Mouse (Mus musculus): ENCODE measurements around the gene St3gal6. TPM values are rescaled to one million over a fixed set of nuclear protein-coding genes. Genes with fewer than 3 reads are reported as not detected.

St3gal6 gene
- 5.3 and 5.7 TPM in 2 replicates for polyA plus RNA-seq (2015; fragmentation: Nextera tagmentation; extraction: Ambion mirVana)

DNA sequence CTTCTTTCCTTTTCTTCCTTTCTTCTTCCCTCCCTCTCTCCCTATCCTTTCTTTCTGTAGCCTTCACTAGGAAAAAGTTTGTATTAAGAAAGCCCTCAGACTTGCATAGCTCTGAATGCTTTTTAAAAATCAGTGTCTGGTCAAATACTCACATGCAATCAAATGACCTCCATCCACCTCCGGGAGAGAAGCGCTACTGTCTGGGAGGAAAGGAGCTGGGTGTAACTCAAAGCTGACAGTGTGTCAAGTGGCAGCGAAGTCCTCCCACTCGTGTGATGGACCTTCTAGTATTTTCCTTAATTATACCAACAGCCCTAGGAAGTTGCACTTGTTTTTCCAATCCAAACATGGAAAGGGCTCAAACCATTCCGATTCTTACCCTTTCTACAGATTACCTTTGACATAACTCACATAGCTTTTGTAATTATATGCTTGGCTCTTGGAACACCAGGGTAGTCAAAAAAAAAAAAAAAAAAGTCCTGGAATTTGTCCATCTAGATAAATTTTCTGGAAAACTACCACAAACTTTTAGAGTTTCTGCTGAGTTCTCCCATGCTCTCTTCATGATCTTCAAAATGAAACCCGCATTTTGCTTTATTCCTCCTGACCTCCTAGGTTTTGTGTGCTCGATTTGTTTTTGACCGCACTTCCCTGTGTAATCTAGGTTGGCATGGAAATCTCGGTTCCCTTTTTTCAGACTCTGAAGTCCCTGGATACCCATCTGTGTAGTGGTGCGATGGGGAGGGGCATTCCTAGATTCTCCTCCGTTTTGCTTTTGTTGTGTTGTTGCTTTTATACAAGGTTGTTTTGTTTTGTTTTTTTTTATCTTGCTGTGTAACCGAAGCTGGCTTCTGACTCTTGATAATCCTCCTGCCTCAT, at the start of gene St3gal6:
St3gal6 (minus strand) TSS at position 272 of the 879 bp plus-strand sequence.
- no peak for ATAC-seq

DNA sequence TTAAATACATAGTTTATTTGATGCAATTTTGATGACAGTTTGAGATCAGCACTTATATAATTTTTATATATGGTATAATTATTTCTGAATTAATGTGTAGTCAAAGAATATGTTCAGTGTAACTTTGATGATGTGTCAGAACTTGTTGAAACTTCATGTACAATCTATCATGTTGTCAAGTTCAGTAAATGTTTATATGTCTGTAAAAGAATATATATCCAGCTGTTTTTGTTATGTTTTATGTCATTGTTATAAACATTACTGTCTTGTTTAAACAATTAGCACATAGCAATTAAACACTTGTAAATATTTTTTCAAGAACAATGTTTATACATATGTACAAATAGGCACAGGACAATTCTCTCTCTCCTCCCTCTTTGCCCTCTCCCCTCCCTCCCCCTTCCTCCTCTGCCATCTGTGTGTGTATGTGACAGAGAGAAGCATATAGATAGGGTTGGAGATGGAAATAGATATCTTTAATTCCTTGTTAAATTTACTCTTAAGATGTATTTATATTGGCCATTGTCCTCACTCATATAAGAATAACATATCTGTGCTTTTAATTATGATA, 46.7 kb upstream of the St3gal6 start:
- Histone ChIP-seq H3K4me3 (no peak overlapping the region), H3K27ac (no peak overlapping the region), H3K27me3 (no peaks in the 10 kb centered on the region), H3K9ac (no peak overlapping the region), H3K9me3 (replicated peaks) (no peaks in the 10 kb centered on the region), H3K36me3 (ENCODE audit: poor library complexity, severe bottlenecking) (no peaks in the 10 kb centered on the region), H3K4me1 (no peaks in the 10 kb centered on the region), H3K4me2 (no peak overlapping the region)
- ATAC-seq, result no peak

More for the DNA sequence above, at the start of gene St3gal6:
- H3K9me3 ChIP-seq (replicated peaks), result peaks cover 7% of the 10 kb centered on the region; the same call in 1 of the 2 replicates
- peak within 1 kb of the TSS; percentile 81 for H3K9ac ChIP-seq
- WGBS, result 93% methylated on average over 12 of the region's 12 CpGs
- peak within 1 kb of the TSS; percentile 77 for H3K4me3 ChIP-seq
- no peaks in the 10 kb centered on the region for H3K36me3 ChIP-seq (ENCODE audit: poor library complexity, severe bottlenecking)
- H3K27me3 ChIP-seq, result peaks cover 8% of the 10 kb centered on the region
- no peak within 1 kb of the TSS for H3K27ac ChIP-seq
- H3K4me2 ChIP-seq, result peak within 1 kb of the TSS; percentile 96
- 0 out of 2 replicates have a peak, but pooled peaks cover 8% of the 10 kb centered on the region for H3K4me1 ChIP-seq

DNA sequence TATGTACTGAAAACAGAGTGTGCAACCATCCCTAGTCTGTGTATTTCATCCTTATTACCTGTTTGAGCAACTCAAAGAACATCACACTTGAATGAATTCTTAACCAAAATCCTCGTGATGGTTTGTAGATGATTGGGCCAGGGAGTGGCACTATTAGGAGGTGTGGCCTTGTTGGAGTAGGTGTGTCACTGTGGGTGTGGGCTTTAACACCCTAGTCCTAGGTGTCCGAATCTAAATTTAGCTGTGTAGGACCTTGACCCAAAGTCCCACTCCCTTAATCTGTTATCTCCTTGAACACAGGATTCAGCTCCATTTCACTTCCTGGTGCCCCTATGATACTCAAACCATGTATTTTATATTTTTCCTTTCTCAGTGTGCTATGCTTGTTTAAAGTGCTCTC, 37.2 kb upstream of the St3gal6 start:
- H3K27me3 ChIP-seq, result no peaks in the 10 kb centered on the region
- H3K4me1 ChIP-seq, result no peaks in the 10 kb centered on the region
- WGBS, result 90% methylated on average over 2 of the region's 2 CpGs
- no peak overlapping the region for H3K4me3 ChIP-seq
- no peak overlapping the region for H3K4me2 ChIP-seq
- no peak for ATAC-seq
- H3K9me3 ChIP-seq (replicated peaks), result no peaks in the 10 kb centered on the region
- H3K36me3 ChIP-seq (ENCODE audit: poor library complexity, severe bottlenecking), result no peaks in the 10 kb centered on the region
- no peak overlapping the region for H3K27ac ChIP-seq
- no peak overlapping the region for H3K9ac ChIP-seq

DNA sequence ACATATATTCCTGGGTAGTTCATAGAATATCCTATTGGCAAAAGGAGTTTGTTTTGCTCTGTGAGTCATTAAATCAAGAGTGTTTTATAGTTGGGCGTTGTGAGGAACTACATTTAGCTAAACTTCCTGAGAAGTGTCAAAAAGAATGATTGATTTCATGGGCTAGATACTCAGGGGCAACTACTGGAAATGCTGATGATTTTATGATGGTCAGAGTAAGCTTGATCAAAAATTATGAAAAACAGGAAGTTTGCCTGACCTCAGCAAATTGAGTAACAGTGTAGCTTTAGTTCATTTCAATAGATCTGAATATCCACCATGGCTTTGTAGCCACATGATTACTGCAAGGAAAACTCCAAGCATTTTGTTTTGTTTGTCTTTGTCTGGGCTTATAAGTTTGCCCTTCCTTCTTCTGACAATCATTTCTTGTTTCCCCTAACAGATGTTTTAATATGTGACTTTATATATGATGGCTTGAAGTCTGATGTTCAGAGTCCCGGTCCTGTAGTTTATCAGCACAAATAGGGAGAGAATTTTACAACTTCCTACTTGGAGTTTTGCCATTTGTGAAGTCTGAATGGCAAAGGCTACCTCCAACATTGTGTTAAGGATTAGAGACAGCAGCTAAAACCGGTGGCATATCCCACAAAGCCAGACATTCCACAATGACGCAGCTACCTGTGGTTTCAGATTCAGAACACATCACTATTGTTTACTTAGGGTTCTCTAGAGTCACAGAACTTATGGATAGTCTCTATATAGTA, 32.2 kb upstream of the St3gal6 start:
- Histone ChIP-seq H3K27me3 (no peaks in the 10 kb centered on the region), H3K9me3 (replicated peaks) (no peaks in the 10 kb centered on the region), H3K4me2 (no peak overlapping the region), H3K36me3 (ENCODE audit: poor library complexity, severe bottlenecking) (no peaks in the 10 kb centered on the region), H3K4me1 (no peaks in the 10 kb centered on the region), H3K4me3 (no peak overlapping the region), H3K9ac (no peak overlapping the region), H3K27ac (no peak overlapping the region)
- WGBS, result 81% methylated on average over 4 of the region's 4 CpGs
- no peak for ATAC-seq

DNA sequence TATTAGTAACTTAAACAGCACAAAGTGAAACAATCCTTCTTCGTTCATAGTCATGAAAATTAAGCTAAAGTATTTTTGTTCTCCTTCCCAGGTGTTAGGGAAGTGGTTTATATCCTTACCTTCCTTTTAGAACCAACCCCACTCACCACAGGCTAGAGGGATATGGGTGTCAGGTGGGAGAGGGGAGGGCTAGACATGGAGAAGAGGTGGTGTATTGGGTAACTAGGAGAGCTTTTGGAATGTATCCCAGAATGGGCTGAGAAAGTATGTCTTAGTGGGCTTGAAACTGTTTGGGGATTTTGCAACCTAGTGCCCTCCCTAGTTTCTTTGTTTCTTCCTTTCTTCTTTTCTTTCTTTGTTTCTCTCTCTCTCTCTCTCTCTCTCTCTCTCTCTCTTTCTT, 30.6 kb upstream of the St3gal6 start:
- no peaks in the 10 kb centered on the region for H3K27me3 ChIP-seq
- 73% methylated on average over 1 of the region's 1 CpGs for WGBS
- no peak overlapping the region for H3K4me2 ChIP-seq
- no peaks in the 10 kb centered on the region for H3K4me1 ChIP-seq
- H3K4me3 ChIP-seq, result no peak overlapping the region
- H3K9ac ChIP-seq, result no peak overlapping the region
- no peak overlapping the region for H3K27ac ChIP-seq
- ATAC-seq, result no peak
- no peaks in the 10 kb centered on the region for H3K9me3 ChIP-seq (replicated peaks)
- no peaks in the 10 kb centered on the region for H3K36me3 ChIP-seq (ENCODE audit: poor library complexity, severe bottlenecking)

DNA sequence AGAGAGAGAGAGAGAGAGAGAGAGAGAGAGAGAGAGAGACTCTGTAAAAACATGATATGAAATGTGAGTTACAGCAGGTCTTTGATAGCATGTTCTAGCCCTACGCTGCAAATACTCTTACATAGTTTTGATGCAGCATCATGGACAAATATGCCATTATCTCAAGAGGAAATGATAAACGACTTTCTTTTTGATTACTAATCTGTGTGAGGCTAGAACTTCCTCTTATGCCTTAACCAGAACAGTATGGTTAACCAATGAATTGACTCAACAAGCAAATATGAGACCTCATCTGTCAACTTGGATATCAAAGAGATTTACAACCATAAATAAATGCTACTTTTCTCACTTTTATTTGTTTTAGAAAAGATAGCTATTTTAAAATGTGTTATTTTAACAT, 24.0 kb upstream of the St3gal6 start:
- 81% methylated on average over 2 of the region's 2 CpGs for WGBS
- no peak overlapping the region for H3K4me2 ChIP-seq
- H3K27ac ChIP-seq, result no peak overlapping the region
- H3K9me3 ChIP-seq (replicated peaks), result no peaks in the 10 kb centered on the region
- no peaks in the 10 kb centered on the region for H3K36me3 ChIP-seq (ENCODE audit: poor library complexity, severe bottlenecking)
- ATAC-seq, result no peak
- H3K4me1 ChIP-seq, result no peaks in the 10 kb centered on the region
- no peak overlapping the region for H3K9ac ChIP-seq
- H3K4me3 ChIP-seq, result no peak overlapping the region
- H3K27me3 ChIP-seq, result no peaks in the 10 kb centered on the region

DNA sequence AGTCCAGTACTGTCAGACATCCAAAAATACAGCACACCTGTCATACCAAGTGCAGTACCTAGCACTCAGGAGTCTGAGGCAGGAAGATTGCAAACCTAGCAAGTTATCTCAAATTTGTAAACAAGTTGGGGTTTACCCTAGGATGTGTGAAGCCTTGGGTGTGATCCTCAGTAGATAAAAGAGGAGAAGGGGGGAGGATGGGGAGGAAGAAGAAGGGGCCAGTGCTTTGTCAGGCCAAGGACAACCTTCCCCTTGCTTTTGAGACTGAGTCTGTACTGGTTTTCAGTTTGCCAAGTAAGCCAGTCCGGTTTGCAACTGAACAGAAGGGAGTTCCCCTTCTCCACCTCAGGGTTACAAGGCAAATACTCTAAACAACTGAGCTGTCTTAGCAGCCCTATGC, 22.1 kb upstream of the St3gal6 start:
- WGBS, result 88% methylated on average over 1 of the region's 1 CpGs
- no peak overlapping the region for H3K9ac ChIP-seq
- H3K27me3 ChIP-seq, result no peaks in the 10 kb centered on the region
- H3K4me1 ChIP-seq, result no peaks in the 10 kb centered on the region
- H3K36me3 ChIP-seq (ENCODE audit: poor library complexity, severe bottlenecking), result no peaks in the 10 kb centered on the region
- no peak overlapping the region for H3K4me3 ChIP-seq
- ATAC-seq, result no peak
- H3K9me3 ChIP-seq (replicated peaks), result no peaks in the 10 kb centered on the region
- no peak overlapping the region for H3K27ac ChIP-seq
- H3K4me2 ChIP-seq, result no peak overlapping the region

DNA sequence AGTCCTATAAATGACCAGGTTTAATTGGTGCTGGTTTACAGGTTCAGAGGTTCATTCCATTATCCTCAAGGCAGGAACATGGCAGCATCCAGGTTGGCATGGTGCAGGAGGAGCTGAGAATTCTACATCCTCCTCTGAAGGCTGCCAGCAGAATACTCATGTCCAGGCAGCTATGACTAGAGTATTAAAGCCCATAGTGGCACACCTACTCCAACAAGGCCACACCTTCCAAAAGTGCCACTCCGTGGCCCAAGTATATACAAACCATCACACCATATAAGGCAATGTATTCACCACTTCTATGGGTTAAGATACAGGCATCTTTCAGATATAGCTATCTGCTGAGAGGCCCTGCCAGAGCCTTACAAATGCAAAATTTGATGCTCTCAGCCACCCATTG, 15.4 kb upstream of the St3gal6 start:
- 91% methylated on average over 1 of the region's 1 CpGs for WGBS
- Histone ChIP-seq H3K36me3 (ENCODE audit: poor library complexity, severe bottlenecking) (no peaks in the 10 kb centered on the region), H3K27ac (no peak overlapping the region), H3K9ac (no peak overlapping the region), H3K4me1 (no peaks in the 10 kb centered on the region), H3K27me3 (no peaks in the 10 kb centered on the region), H3K4me2 (no peak overlapping the region), H3K4me3 (no peak overlapping the region), H3K9me3 (replicated peaks) (no peaks in the 10 kb centered on the region)
- ATAC-seq, result no peak

DNA sequence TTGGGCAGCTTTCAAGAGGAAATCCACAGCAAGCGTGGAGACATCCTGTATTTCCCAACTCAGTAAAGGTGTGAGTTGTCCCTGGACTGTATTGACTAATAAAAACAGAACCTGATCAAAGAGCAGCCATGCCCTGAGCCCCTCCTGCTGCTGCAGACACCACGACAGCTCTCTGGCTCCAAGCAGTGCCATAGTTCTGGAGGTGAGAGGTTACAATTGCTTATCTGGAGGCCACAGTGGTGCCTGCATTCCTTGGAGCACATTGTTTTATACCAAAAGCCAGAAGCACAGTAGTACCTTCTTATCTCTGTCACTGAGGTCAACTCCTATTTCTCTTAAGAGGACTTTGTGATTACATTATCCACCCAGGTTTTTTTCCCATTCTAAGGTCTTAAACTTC, 15.0 kb upstream of the St3gal6 start:
- 52% methylated on average over 2 of the region's 2 CpGs for WGBS
- no peaks in the 10 kb centered on the region for H3K36me3 ChIP-seq (ENCODE audit: poor library complexity, severe bottlenecking)
- H3K27ac ChIP-seq, result no peak overlapping the region
- no peaks in the 10 kb centered on the region for H3K27me3 ChIP-seq
- H3K4me3 ChIP-seq, result no peak overlapping the region
- H3K9ac ChIP-seq, result no peak overlapping the region
- H3K9me3 ChIP-seq (replicated peaks), result no peaks in the 10 kb centered on the region
- no peaks in the 10 kb centered on the region for H3K4me1 ChIP-seq
- no peak for ATAC-seq
- no peak overlapping the region for H3K4me2 ChIP-seq

DNA sequence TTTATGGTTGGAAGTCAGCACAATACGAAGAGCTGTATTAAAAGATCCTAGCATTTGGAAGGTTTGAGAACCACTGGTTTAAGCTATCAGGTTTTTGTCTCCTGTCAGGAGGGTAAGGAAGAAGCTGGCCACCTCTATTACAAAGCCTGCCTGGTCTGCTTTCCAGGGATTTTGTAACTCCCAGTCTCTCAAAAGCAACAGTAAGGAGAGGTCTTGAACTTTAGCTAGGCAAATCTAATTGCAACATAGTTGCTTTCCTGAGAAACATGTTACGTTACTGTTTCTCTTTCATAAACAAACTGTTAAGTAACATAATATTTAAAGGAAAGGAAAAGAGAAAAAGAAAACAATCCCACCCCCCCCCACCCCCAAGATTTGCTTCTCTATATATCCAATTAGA, 12.0 kb upstream of the St3gal6 start:
- Histone ChIP-seq H3K27me3 (no peaks in the 10 kb centered on the region), H3K4me2 (no peak overlapping the region), H3K27ac (no peak overlapping the region), H3K4me3 (no peak overlapping the region), H3K4me1 (no peaks in the 10 kb centered on the region), H3K9me3 (replicated peaks) (no peaks in the 10 kb centered on the region), H3K36me3 (ENCODE audit: poor library complexity, severe bottlenecking) (no peaks in the 10 kb centered on the region), H3K9ac (no peak overlapping the region)
- WGBS, result 93% methylated on average over 2 of the region's 2 CpGs
- ATAC-seq, result no peak

DNA sequence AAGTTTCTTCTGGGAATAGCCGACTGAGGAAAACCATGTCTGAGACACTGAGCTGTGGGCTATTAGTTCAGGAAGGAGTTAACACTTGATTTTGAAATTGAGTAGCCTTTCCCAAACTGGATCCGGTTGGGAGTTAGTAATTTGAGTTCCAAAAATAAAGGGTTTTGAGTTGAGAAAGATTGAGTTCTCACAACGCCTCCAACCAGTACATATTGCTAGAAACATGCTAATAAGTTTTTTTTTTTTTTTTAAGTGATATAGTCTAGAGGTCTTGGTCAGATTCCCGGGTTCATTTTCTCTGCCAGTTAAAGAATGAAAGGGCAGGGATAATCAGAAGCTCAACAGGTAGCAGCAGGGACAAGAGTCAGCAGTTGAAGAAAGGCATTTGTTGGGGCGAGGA, 11.2 kb upstream of the St3gal6 start:
- no peaks in the 10 kb centered on the region for H3K27me3 ChIP-seq
- H3K4me3 ChIP-seq, result no peak overlapping the region
- no peak overlapping the region for H3K27ac ChIP-seq
- no peak for ATAC-seq
- no peaks in the 10 kb centered on the region for H3K4me1 ChIP-seq
- no peak overlapping the region for H3K4me2 ChIP-seq
- H3K9me3 ChIP-seq (replicated peaks), result no peaks in the 10 kb centered on the region
- WGBS, result 46% methylated on average over 5 of the region's 5 CpGs
- no peaks in the 10 kb centered on the region for H3K36me3 ChIP-seq (ENCODE audit: poor library complexity, severe bottlenecking)
- no peak overlapping the region for H3K9ac ChIP-seq

All from forebrain, embryonic 13.5 days (tissue).